Mouse (Mus musculus) cerebellum, adult 9-11 months (tissue): ENCODE data around the gene Iqsec2.

Experiments used
- DNase-seq: peaks from one replicate; pipeline ENCODE4 v3.0.0; 2022

The Iqsec2 gene

GRCm38 (mm10) chrX:152143941-152144741, at the start of gene Iqsec2:
Gene Iqsec2 (plus strand): TSS chrX:152144268.
- peak; percentile 60 for DNase-seq

DNA sequence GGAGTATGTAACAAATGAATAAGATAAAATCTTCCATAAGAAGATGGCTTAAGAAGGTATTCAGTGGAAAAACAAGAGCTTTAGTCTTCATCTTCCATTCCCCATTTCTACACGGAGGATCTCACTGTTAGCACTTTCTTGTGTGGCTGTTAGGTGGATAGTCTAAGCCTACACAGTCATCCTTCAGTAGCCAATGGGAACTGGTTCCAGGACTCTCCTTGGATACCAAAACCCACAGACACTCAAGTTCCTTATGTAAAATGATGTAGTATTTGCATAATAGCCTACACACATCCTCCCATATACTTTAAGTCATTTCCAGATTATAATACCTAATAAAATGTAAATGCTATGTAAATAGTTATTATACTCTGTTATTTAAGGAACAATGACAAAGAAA, 46.5 kb upstream of the Iqsec2 start:
- DNase-seq = no peak

DNA sequence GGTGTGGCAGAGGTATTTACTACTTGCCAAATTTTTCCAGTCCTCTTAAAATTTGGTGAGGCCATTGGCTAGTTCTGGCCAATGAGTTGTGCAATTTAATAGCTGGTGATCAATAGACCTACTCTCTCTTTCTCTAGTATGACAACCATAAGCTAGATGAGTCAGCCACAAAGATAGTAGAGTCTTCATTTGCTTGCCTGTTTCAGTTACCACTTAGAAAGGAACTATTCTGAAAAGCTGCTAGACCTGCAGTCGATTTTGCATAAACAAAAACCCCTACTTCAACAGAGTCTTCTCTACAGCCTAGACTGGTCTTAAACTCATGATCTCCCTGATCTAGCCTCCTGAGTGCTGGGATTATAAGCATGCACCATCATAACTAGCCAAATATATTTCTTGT, 22.4 kb upstream of the Iqsec2 start:
- DNase-seq = no peak

GRCm38 (mm10) chrX:152130777-152131176, 13.3 kb upstream of the Iqsec2 start:
- no peak for DNase-seq

GRCm38 (mm10) chrX:152132029-152132428, 12.0 kb upstream of the Iqsec2 start:
- no peak for DNase-seq

DNA sequence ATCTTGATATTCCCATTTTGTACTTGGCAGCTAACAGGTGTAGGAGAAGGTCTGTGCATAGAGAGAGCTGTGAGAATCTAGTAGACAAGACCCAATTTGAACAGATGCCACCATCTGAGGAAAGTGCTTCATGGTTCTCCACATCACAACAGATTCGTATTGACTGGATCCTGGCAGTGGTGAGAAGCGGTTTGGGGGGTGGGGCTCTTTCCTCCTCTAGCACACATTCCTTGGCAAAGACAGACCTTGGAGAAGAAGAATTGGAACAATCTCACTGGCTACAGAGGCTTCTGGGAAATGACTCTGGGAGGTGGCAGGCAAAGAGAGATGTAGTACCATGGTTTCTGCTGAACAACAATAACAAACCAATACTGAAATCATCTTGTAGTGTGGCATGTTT, 8.9 kb upstream of the Iqsec2 start:
- no peak for DNase-seq

DNA sequence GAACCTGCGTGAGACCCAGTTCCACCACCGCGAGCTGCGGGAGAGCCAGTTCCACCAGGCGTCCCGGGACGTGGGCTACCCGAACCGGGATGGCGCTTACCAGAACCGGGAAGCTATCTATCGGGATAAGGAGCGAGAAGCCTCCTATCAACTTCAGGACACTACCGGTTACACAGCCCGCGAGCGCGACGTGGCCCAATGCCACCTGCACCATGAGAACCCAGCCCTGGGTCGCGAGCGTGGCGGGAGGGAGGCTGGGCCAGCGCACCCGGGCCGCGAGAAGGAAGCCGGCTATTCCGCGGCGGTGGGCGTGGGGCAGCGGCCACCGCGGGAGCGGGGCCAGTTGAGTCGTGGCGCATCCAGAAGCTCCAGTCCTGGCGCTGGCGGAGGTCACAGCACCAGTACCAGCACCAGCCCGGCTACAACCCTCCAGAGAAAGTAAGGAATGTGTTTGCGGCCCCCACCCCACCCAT, 710 bp downstream of the Iqsec2 start:
- DNase-seq = peak; percentile 60

DNA sequence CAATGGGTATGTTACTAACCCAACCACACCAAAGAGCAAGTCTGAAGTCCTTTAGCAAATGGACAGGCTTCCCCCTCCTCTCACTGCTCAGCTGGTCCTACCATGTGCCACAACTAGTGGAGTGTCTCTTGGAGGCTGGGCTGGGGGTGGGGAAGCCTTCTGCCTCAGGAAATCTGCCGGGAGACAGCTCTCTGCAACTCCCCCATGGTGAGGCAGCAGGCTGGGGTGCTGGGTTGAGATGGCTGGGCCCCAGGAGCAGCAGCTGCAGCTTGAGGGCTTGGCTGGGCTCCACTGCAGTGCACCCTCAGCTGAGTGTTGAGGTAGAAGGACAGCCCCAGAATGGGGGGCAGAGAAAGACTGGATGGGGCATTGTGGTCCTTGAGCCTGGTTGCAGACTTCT, 2.1 kb downstream of the Iqsec2 start:
- DNase-seq = peak; percentile 78

DNA sequence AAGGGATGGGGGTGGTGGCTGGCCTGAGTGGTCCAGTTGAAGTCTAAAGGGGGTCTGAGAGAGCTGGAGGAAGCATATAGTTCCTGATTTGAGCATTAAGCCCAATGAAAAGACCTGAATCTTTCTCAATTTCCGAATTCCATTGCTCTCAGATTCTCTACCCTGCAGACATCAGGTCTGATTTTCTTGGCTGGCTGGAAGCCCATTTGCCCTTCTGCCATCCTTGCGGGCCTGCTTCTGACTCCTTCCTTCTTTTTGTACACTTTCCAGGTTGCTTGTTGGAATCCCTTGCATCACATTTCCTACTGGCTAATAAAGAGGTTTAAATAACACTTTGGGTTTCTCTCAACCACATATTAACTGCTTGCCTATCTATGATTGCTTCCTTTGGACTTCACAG, 2.6 kb downstream of the Iqsec2 start:
- DNase-seq = peak; percentile 62

DNA sequence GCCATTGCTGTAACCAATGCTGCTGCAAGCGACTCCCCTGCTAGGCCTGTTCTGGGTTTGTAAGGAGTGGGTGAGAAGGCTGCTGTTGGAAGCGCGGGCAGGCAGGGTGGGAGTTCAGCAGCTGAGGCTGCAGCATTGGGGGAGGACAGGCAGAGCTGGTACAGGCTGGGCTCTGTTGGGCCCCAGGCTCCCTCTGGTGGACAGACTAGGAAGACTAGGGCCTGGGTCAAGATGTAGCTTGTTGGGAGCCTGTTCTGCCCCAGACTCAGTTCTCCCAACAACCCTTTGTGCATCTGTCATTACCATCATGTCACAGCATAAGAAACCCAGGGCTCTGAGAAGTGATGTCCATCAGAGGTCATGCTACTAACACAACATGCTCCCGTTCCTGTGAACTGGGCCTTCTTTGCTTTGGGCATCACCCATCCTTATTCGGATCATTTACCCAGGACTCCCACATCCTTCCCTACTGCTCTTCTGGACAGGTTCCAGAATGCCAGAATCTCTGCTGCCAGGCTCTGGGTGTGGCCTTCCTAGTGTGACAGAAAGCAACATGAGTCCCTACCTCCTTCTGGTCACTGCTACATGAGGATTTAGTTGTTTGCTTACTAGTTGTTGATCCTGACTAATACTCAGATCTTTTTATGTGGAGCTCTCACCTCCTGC, 3.5 kb downstream of the Iqsec2 start:
- peak; percentile 80 for DNase-seq

- peak; percentile 76 for DNase-seq
Observed at GRCm38 (mm10) chrX:152148706-152149105, 4.6 kb downstream of the Iqsec2 start.

GRCm38 (mm10) chrX:152151709-152152108, 7.6 kb downstream of the Iqsec2 start:
- DNase-seq = peak; percentile 56

- no peak for DNase-seq
Observed at GRCm38 (mm10) chrX:152158294-152158693, 14.2 kb downstream of the Iqsec2 start.

- DNase-seq = peak; percentile 75
Observed at GRCm38 (mm10) chrX:152161404-152161803, 17.3 kb downstream of the Iqsec2 start.

DNA sequence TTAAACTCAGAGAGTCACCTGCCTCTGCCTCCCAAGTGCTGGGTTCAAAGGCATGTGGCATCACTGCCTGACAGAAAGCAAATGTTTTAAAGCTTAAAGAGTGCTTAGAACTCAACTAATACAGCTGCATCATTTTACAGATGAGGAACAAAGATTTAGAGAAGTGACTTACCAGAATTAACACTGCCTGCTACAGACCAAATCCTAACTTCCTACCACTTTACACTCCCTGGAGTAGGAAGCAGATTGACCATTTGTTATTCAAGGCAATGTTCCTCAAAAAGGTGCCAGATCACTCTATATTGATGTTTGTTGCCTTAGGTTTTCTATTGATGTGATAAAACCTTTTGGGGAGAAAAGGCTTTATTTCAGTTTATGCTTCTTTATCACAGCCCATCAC, 20.0 kb downstream of the Iqsec2 start:
- DNase-seq = no peak

DNA sequence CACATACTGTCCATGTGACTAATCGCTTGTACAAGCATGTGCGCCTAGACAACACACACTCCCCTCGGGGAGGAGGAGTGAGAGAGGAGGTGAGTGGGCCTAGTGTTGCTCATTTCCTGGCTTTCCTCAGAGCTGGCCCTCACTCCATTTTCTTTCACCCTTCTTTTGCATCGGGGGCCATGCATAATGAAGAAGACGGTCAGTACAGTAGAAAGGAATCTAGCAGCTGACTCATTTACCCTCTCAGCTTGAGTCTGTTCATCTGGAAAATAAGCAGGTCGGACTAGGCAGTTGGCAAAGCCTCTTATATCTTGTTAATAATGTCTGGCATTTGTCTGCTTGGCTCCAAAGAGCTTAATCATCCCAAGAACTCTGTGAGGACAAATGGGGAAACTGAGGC, 22.1 kb downstream of the Iqsec2 start:
- no peak for DNase-seq

- DNase-seq = no peak
Observed at GRCm38 (mm10) chrX:152168521-152168920, 24.5 kb downstream of the Iqsec2 start.

DNA sequence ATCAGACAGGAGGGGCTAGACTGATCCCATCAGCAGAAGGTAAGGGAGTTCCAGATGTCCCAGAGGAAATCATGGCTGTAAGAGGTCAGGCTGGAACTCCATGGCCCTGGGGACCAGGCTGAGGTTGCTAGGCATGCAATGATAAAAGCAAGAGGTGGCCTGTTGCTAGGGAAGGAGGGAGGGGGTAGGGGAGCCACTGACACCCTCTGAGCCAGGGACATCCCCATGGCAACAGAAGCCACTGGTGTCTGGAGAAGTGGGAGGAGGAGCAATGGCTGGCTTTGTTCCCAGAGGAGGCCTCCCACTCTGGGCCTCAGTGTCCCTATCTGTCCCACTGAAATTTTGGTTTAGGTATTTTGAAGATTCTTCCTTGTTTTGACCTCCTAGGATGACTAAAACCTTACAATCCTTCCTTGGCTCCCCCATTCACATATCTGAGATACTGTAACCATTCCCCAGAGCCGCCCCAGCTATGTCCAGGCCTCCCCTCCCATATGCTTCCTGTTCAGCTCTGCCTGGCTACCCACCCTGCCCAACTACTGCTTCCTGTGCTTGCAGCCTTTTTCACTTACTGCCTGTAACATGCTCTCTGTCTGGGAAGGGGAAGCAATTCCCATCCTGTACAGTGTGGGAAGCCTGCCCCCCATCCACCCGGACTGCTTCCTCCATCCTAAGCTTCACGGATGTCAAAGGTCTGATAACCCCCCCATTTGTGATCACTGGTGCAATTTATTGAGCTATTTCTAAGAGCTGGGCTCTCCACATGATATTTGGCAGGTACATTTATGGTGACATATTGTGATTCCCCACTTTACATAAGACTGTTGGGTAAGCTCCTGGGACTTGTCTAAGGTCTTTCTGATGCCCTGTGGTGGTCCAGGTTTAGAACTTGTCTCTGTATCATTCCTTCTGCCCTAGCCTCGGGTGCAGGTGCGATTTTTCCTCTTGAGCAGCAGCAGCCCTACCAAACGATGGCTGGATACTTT, 27.3 kb downstream of the Iqsec2 start:
- peak; percentile 49 for DNase-seq

DNA sequence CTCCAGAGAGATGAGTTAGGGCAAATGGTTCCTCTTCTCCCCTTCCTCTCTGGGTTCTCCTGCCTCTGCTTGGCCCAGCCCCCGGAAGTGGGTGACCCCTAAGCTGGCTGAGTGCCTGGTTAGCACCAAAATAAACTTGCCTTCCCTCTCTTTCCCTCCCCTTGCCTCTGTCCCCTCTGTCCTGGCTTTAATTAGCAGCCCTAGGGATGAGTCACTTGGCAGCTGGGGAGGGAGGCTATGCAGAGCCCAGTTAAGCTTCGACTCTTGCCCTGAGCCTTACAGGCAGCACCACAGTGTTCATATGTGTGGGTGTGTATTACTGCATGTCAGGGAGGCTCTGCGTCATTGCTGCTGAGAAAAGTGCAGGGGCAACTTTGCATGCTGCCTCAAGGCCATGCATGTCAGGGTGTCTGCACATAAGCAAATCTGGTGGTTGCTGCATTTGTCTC, 28.4 kb downstream of the Iqsec2 start:
- peak; percentile 59 for DNase-seq

DNA sequence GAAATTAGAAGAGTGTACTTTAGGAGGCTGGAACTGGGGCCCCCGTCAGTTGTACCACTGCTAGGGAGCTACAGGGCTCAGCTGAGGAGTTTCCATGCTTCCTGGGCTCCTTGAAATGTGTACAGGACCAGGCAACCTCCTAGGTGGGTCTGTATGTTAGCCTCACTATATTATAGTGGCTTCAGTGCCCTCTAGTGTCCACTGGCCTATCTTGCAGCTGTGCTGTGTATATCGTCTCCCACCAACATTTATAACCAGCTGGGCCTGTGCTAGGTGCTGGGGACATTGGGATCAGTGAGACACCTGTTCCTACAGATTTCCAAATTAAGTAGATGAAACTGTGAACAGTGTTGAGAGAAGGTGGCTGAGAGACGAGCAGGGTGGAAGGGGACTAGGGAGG, 31.2 kb downstream of the Iqsec2 start:
- peak; percentile 71 for DNase-seq

DNA sequence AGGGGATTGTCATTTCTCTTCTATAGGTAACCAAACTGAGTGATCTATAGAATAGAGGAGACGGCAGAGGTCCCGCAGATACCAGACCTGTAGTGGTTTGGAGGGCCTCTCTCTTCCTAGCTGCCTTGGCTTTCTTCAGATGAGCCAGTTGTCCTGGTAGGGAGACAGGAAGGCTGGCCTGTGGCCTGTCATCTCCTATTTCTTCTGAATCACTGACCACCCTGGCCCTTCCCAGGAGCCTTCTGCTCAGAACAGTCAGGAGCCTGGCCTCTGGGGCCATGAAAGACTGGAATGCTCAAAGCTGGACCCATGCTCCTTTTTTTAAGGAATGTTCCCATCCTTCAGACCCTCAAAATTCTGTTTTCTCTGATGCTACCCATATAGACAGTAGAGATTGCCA, 33.8 kb downstream of the Iqsec2 start:
- peak; percentile 88 for DNase-seq

- peak; percentile 63 for DNase-seq
Observed at GRCm38 (mm10) chrX:152178843-152179545, 34.9 kb downstream of the Iqsec2 start.
